Mouse (Mus musculus) erythroblast, embryonic 14.5 days (primary cell): ENCODE measurements around the gene Rfc1. TPM values are rescaled to one million over a fixed set of nuclear protein-coding genes. Genes with fewer than 3 reads are reported as not detected.

Experiments used
- H3K27me3 ChIP-seq: 2 replicates; pipeline ENCODE4 v1.6.1; 2012; ENCODE audit warnings: inconsistent platforms; ENCODE audit not compliant: control insufficient read depth
- H3K36me3 ChIP-seq: 2 replicates; pipeline ENCODE4 v1.6.1; 2012; ENCODE audit warnings: mild to moderate bottlenecking, inconsistent platforms; ENCODE audit not compliant: control insufficient read depth
- H3K4me1 ChIP-seq: 2 replicates; pipeline ENCODE4 v1.6.1; 2012; ENCODE audit warnings: inconsistent platforms; ENCODE audit not compliant: control insufficient read depth
- H3K4me3 ChIP-seq: replicated peaks from 2 replicates; pipeline ENCODE3; 2012; ENCODE audit warnings: moderate library complexity, mild to moderate bottlenecking, inconsistent platforms
- H3K9me3 ChIP-seq: 2 replicates; pipeline ENCODE4 v1.6.1; 2012; ENCODE audit warnings: low read length, inconsistent platforms, mixed read lengths; ENCODE audit not compliant: control insufficient read depth
- GATA1 ChIP-seq: IDR thresholded peaks from 2 replicates; pipeline ENCODE4 v1.6.1; 2012; ENCODE audit warnings: low read length, inconsistent platforms, mixed read lengths
- TAL1 ChIP-seq: IDR thresholded peaks from 3 replicates; pipeline ENCODE4 v1.6.1; 2012; ENCODE audit warnings: low read length, inconsistent platforms, mixed read lengths
- polyA plus RNA-seq: library from polyadenylated mRNA; stranded (reverse); fragments of >175 nt; gene quantifications from 2 replicates; pipeline ENCODE4 v1.2.3, GENCODE M21; 2012

The Rfc1 gene
- 0.71 and 0.98 TPM in 2 replicates for polyA plus RNA-seq

DNA sequence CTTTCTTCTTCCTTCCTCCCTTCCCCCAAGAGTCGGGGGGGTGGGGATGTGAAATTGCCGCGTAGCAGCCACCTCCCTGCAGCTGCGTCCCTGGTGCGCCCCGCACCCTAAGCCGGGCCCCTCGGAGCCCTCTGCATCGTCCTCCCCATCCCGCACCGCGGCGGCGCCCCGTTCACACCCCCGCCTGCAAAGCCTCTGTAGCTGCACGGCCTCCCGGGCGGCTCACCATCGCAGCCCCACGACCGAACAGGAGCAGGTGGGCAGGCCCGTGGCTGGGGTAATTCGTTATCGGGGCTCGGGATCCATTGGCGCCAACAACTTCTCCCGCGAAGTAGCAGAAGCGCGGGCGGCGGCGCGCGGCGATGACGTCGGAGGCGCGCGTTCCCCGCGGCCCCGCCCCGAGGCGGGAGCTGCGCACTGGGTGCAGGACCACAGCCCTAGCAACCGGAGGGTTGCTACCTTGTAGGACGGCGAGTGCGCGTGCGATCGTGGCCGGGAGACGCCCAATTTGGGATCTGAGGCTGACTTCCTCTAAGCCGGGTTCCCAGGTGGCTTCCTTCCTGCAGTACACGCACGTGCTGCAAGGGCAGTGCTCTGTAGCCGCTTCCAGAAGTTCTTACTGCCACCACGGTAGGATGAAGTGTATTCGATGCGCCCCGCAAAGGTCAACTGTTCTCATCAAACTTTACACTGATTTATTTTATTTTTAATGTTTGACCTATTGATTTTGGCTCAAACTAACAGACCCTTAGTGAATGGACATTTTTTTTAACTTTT, at the start of gene Rfc1:
Gene Rfc1 (minus strand): TSS at position 373 of the 777 bp plus-strand sequence.
- H3K36me3 ChIP-seq, result peaks cover 32% of the 10 kb centered on the region
- TF ChIP-seq TAL1 (no peak), GATA1 (peak; percentile 52; the same call in 1 of the 2 replicates)
- peaks cover 31% of the 10 kb centered on the region for H3K4me1 ChIP-seq
- H3K9me3 ChIP-seq, result no peaks in the 10 kb centered on the region; the same call in 1 of the 2 replicates
- no peaks in the 10 kb centered on the region for H3K27me3 ChIP-seq
- peak within 1 kb of the TSS; percentile 82 for H3K4me3 ChIP-seq

DNA sequence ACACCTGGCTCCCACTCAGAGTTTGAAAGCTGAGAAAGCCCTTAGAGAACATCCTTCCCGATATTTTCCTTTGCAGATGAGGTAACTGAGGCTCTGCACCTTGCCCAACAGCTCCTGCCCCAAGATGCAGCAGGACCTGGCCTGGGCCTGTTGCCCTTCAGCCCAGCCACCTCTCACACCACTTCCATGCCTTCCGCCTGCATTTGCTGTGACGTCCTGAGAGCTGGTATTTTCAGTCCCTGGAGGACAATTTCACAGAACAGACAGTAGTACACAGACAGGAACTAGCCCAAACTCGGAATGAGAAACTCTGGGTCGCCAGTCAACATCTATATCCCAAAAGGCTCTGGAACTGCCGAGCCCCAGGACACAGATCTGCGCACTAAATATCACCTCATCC, 39.3 kb upstream of the Rfc1 start:
- Histone ChIP-seq H3K9me3 (no peaks in the 10 kb centered on the region), H3K27me3 (no peaks in the 10 kb centered on the region), H3K4me1 (peaks cover 6% of the 10 kb centered on the region), H3K36me3 (peaks cover 7% of the 10 kb centered on the region; the same call in 1 of the 2 replicates), H3K4me3 (no peak overlapping the region)
- TF ChIP-seq TAL1, result no peak
- TF ChIP-seq GATA1, result no peak

DNA sequence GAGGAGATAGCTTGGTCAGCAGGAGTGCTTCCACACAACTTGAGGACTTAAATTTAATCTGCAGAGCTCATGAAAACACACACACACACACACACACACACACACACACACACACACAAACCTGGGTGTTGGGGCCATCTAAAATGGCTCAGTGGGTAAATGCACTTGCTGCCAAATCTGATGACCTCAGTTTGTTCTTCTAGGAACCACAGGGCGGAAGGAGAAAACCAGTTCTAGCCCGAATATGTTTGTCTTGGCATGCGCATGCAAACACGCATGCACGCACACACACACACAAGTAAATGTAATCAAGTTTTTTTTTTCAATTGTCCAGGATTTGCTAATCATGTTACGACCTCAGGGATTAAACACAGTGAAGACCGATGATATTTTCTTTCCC, 36.1 kb upstream of the Rfc1 start:
- H3K36me3 ChIP-seq, result no peaks in the 10 kb centered on the region; the same call in 1 of the 2 replicates
- no peak overlapping the region for H3K4me3 ChIP-seq
- TF ChIP-seq TAL1 (no peak), GATA1 (no peak)
- H3K4me1 ChIP-seq, result peaks cover 6% of the 10 kb centered on the region
- no peaks in the 10 kb centered on the region for H3K9me3 ChIP-seq
- H3K27me3 ChIP-seq, result peaks cover 8% of the 10 kb centered on the region

DNA sequence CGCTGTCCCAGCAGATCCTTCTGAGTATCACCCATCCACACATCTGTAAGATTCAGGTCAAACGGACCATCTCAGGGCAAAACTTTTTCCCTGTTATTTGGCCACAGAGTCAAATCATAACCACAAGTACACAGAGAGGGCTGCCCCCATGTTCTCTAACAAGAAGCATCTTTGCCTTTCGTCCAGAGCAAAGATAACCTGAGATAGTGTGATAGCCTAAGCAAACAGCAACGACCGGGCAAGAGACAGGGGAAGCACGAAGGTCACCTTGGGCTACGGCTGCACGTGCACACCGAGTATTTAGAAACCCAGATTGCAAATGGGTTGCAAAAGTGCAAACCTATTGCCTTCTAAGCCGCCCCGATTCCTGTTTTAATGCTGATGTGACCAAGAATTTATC, 32.4 kb upstream of the Rfc1 start:
- Histone ChIP-seq H3K4me1 (no peaks in the 10 kb centered on the region; the same call in 1 of the 2 replicates), H3K27me3 (peaks cover 13% of the 10 kb centered on the region), H3K4me3 (no peak overlapping the region), H3K9me3 (no peaks in the 10 kb centered on the region), H3K36me3 (no peaks in the 10 kb centered on the region)
- TF ChIP-seq TAL1, result no peak
- no peak for TF ChIP-seq GATA1

DNA sequence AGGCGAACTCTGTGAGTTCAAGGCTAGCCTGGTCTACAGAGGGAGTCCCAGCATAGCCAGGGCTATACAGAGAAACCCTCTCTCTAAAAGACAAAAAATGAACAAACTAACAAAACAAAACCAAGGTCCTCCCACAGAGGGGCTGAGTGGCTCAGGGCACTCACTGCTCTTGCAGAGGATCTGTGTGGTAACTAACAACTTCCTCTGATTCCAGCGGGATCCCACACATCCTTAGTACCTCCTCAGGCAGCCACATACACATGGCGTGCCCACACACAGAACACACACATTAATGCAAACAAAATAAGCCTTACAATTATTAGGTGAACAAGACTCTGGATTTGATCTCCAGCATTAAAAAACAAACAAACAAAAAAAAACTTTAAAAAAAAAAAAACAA, 22.3 kb upstream of the Rfc1 start:
- TF ChIP-seq GATA1 (no peak), TAL1 (no peak)
- no peaks in the 10 kb centered on the region for H3K4me1 ChIP-seq
- no peaks in the 10 kb centered on the region for H3K27me3 ChIP-seq
- H3K9me3 ChIP-seq, result peaks cover 3% of the 10 kb centered on the region; the same call in 1 of the 2 replicates
- no peak overlapping the region for H3K4me3 ChIP-seq
- no peaks in the 10 kb centered on the region for H3K36me3 ChIP-seq

DNA sequence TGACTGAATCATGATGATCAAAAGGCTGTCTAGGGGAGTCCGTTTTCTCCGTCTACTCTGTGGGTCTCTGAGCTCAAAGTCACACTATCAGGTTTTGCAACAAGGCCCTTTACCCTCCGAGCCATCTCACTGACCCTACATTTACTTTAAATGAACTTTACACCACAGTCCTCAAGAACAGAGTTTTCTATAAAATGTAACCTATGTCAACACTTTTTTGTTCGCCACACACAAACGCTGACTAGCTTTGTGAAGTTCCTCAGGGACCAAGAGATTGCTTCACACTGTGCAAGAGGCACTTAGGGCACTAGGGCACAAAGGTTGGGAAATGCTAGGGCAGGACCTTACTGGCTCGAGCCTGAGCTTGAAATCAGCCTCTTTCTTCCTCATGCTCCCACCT, 21.4 kb upstream of the Rfc1 start:
- H3K4me3 ChIP-seq, result no peak overlapping the region
- no peaks in the 10 kb centered on the region for H3K36me3 ChIP-seq
- TF ChIP-seq TAL1 (no peak), GATA1 (no peak)

DNA sequence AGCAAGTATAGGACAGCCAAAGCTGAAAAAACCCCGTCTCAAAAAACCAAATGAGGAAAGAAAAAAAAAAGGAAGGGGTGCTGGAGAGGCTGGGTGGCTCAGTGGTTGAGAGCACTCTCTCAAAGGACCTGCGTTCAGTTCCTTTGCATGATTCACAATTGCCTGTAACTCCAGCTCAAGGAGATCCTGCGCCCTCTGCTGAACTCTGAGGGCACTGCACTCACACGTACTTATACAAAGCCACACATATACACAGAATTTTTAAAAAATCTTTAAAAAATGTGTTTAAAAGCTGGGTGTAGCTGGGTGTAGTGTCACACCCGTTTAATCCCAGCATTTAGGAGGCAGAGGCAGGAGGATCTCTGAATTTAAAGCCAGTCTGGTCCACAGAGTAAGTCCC, 19.5 kb upstream of the Rfc1 start:
- Histone ChIP-seq H3K9me3 (peaks cover 3% of the 10 kb centered on the region; the same call in 1 of the 2 replicates), H3K36me3 (no peaks in the 10 kb centered on the region), H3K4me1 (no peaks in the 10 kb centered on the region), H3K27me3 (no peaks in the 10 kb centered on the region), H3K4me3 (no peak overlapping the region)
- no peak for TF ChIP-seq GATA1
- no peak for TF ChIP-seq TAL1

More for the DNA sequence above, 21.4 kb upstream of the Rfc1 start:
- no peaks in the 10 kb centered on the region for H3K27me3 ChIP-seq
- peaks cover 3% of the 10 kb centered on the region; the same call in 1 of the 2 replicates for H3K9me3 ChIP-seq
- H3K4me1 ChIP-seq, result no peaks in the 10 kb centered on the region

DNA sequence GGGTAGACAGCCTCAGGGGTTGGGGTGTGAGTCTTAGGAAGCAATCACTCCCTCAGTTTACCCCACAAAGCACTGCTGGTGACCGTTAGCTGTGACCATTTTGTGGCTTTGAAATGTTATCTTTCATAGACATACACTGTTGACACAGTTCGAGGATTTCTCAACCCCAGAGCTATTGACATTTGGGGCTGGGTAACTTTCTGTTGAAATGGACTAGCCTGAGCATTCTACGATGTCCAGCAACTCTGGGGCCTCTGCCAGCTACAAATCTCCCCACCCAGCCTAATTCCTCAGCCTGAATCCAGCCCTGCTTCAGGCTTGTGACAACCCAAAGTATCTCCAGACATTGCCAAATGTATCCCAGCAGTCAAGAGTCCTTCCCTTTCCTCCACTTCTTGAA, 18.6 kb upstream of the Rfc1 start:
- Histone ChIP-seq H3K4me1 (no peaks in the 10 kb centered on the region), H3K27me3 (no peaks in the 10 kb centered on the region), H3K36me3 (no peaks in the 10 kb centered on the region), H3K4me3 (no peak overlapping the region), H3K9me3 (peaks cover 3% of the 10 kb centered on the region; the same call in 1 of the 2 replicates)
- TF ChIP-seq TAL1 (no peak), GATA1 (no peak)

DNA sequence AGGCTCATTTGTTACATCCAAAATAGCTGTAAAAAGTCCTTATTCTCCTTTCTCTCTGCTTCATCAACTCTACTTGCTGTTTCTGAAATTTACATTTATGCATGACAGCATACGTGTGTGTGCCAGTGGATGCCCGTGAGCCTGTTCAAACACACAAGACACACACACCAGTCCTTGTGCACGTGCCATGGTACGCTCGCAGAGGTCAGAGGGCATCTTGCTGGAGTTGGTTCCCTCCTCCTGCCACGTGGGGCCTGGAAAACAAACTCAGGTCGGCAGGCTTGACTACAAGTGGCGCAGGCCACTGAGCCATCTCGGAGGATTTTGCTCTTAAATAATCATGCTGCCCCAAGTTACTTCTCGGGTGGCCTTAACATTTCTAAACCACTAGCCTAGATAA, 15.0 kb upstream of the Rfc1 start:
- H3K4me3 ChIP-seq, result no peak overlapping the region
- H3K27me3 ChIP-seq, result no peaks in the 10 kb centered on the region
- H3K4me1 ChIP-seq, result no peaks in the 10 kb centered on the region
- TF ChIP-seq GATA1 (no peak), TAL1 (no peak)
- peaks cover 3% of the 10 kb centered on the region; the same call in 1 of the 2 replicates for H3K9me3 ChIP-seq
- H3K36me3 ChIP-seq, result no peaks in the 10 kb centered on the region

DNA sequence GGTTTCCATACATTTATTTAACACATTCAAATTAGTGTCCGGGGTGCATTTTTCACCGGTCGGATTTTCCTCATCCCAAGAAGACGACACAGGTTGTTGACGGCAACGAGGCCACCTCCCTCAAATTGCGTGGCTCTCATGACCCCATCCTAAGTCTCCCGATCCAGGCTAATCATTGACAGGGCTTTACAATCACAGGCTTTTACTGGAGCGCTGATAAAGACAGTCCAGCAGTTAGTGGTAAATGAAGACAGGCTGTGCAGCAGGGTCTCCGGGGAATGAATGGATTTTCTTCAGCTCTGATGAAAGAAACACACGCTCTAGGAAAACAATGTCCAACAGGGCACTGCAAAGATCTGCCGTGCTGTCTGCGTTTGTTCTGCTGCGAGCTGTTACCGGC, 12.7 kb upstream of the Rfc1 start, which contains the start of gene Klb:
Gene Klb (plus strand): TSS at position 147 of the 400 bp plus-strand sequence.
- H3K9me3 ChIP-seq, result no peaks in the 10 kb centered on the region
- peak within 1 kb of the TSS; percentile 53 for H3K4me3 ChIP-seq
- H3K4me1 ChIP-seq, result no peaks in the 10 kb centered on the region
- no peak for TF ChIP-seq GATA1
- TF ChIP-seq TAL1, result no peak
- H3K36me3 ChIP-seq, result no peaks in the 10 kb centered on the region
- no peaks in the 10 kb centered on the region for H3K27me3 ChIP-seq
